ENCODE assay signal across 7 mouse cellular contexts in genomic region chr12:70975406-70975805, GRCm38 (mm10). TPM values are rescaled to one million over a fixed set of nuclear protein-coding genes. Genes with fewer than 3 reads are reported as not detected.
DNase-seq lines count a peak whose midpoint lies in the region; ATAC-seq and TF ChIP-seq lines count a peak whose summit lies in the region.

No protein-coding gene starts in this region.

- peaks cover 26% of the 10 kb centered on the region for H3K36me3 ChIP-seq in megakaryocyte, embryonic 14.5 days (replicated peaks; ENCODE audit: low read length)
- no peaks in the 10 kb centered on the region for H3K36me3 ChIP-seq in hindbrain, embryonic 16.5 days (ENCODE audit: control insufficient read depth, insufficient read depth, low read length)
- H3K36me3 ChIP-seq in myocyte (ENCODE audit: control insufficient read depth, insufficient read depth), result no peaks in the 10 kb centered on the region

- DNase-seq in embryo, embryonic 11 days, result peak; percentile 18
- DNase-seq in layer of hippocampus, adult 9-11 months, result no peak
- DNase-seq in urinary bladder, postnatal 25 days (ENCODE audit: low spot score), result no peak

- peak overlapping the region; percentile 97 for H3K27ac ChIP-seq in hindbrain, embryonic 16.5 days (ENCODE audit: low read depth, low read length)

- peaks cover 56% of the 10 kb centered on the region for H3K79me2 ChIP-seq in myocyte (ENCODE audit: control insufficient read depth, insufficient read depth)

- ATAC-seq in megakaryocyte, adult 5-6 weeks (ENCODE audit: poor library complexity, severe bottlenecking), result no peak
- ATAC-seq in hindbrain, embryonic 16.5 days, result no peak

- H3K4me1 ChIP-seq in megakaryocyte, embryonic 14.5 days, result peaks cover 18% of the 10 kb centered on the region
- H3K4me1 ChIP-seq in hindbrain, embryonic 16.5 days (ENCODE audit: control insufficient read depth, insufficient read depth, low read depth, low read length), result peaks cover 11% of the 10 kb centered on the region

- peak overlapping the region; percentile 62 for H3K4me2 ChIP-seq in hindbrain, embryonic 16.5 days (ENCODE audit: low read length)
- H3K4me2 ChIP-seq in myocyte (ENCODE audit: low read depth), result peak overlapping the region; percentile 97

- no peaks in the 10 kb centered on the region for H3K27me3 ChIP-seq in megakaryocyte, embryonic 14.5 days (replicated peaks)
- no peaks in the 10 kb centered on the region for H3K27me3 ChIP-seq in hindbrain, embryonic 16.5 days (replicated peaks; ENCODE audit: control insufficient read depth, insufficient read depth, low read length)
- no peaks in the 10 kb centered on the region for H3K27me3 ChIP-seq in myocyte (ENCODE audit: control insufficient read depth, insufficient read depth, insufficient read length)

- H3K9ac ChIP-seq in hindbrain, embryonic 16.5 days (ENCODE audit: low read depth, low read length), result peak overlapping the region; percentile 99

- peak overlapping the region; percentile 96 for H3K4me3 ChIP-seq in megakaryocyte, embryonic 14.5 days (replicated peaks)
- H3K4me3 ChIP-seq in hindbrain, embryonic 16.5 days (ENCODE audit: low read length), result peak overlapping the region; percentile 87
- peak overlapping the region; percentile 81 for H3K4me3 ChIP-seq in myocyte

- WGBS in hindbrain, embryonic 16.5 days, result 24% methylated on average over 10 of the region's 10 CpGs

- TF ChIP-seq POLR2A in myocyte (IDR thresholded peaks at IDR 0.05; ENCODE audit: insufficient read length, low read depth), result no peak

- no peaks in the 10 kb centered on the region for H3K9me3 ChIP-seq in megakaryocyte, embryonic 14.5 days
- H3K9me3 ChIP-seq in hindbrain, embryonic 16.5 days (ENCODE audit: control insufficient read depth, low read length), result no peaks in the 10 kb centered on the region

- peak overlapping the region; percentile 77 for H3ac ChIP-seq in myocyte (ENCODE audit: control insufficient read depth, insufficient read length)

TF ChIP-seq in myocyte, 11 proteins besides CTCF, POLR2A, EP300 and RAD21:
- TF ChIP-seq CEBPB (IDR thresholded peaks at IDR 0.05; ENCODE audit: insufficient read depth, poor library complexity, severe bottlenecking) (no peak), TCF3 (IDR thresholded peaks at IDR 0.05; ENCODE audit: insufficient read length, low read depth) (no peak), MAX (IDR thresholded peaks at IDR 0.05; ENCODE audit: low read depth) (no peak), REST (IDR thresholded peaks at IDR 0.05; ENCODE audit: insufficient read depth, insufficient read length) (no peak), E2F4 (IDR thresholded peaks at IDR 0.05; ENCODE audit: insufficient read depth) (no peak), TCF12 (IDR thresholded peaks at IDR 0.05; ENCODE audit: insufficient read depth, poor library complexity, severe bottlenecking) (no peak), MYOG (IDR thresholded peaks at IDR 0.05; ENCODE audit: control insufficient read depth in 1 of 3, insufficient read depth in 1 of 3, insufficient read length in 2 of 3, low read depth in 2 of 3) (no peak), SRF (IDR thresholded peaks at IDR 0.05; ENCODE audit: control insufficient read depth, insufficient read length, low read depth) (no peak)

RNA-seq across cellular contexts. Expression of gene Psma3, which starts 1.0 kb away (rescaled TPM):
- 6.6 and 16.5 TPM in 2 replicates for polyA plus RNA-seq in megakaryocyte, embryonic 14.5 days (2012; ENCODE audit: insufficient read depth, low replicate concordance)
- total RNA-seq in megakaryocyte, adult 5-6 weeks (2015), result 302 and 324 TPM in 2 replicates
- 246 and 252 TPM in 2 replicates for total RNA-seq in megakaryocyte, adult 5-6 weeks (2017)
- 489 and 503 TPM in 2 replicates for polyA plus RNA-seq in hindbrain, embryonic 16.5 days (2015; fragmentation: Nextera tagmentation; extraction: Ambion mirVana)
- 210 TPM for polyA plus RNA-seq in myocyte (2012; fragmentation: generic; extraction: Trizol)

RNA-seq across cellular contexts. Expression of gene Actr10, which starts 37.7 kb away (rescaled TPM):
- polyA plus RNA-seq in megakaryocyte, embryonic 14.5 days (2012; ENCODE audit: insufficient read depth, low replicate concordance), result 1.4 and 1.9 TPM in 2 replicates
- 109 and 153 TPM in 2 replicates for total RNA-seq in megakaryocyte, adult 5-6 weeks (2015)
- 54.0 and 81.4 TPM in 2 replicates for total RNA-seq in megakaryocyte, adult 5-6 weeks (2017)
- 172 and 196 TPM in 2 replicates for polyA plus RNA-seq in hindbrain, embryonic 16.5 days (2015; fragmentation: Nextera tagmentation; extraction: Ambion mirVana)
- 123 TPM for polyA plus RNA-seq in myocyte (2012; fragmentation: generic; extraction: Trizol)

RNA-seq across cellular contexts. Expression of gene Arid4a, which starts 40.4 kb away (rescaled TPM):
- 1.4 and 10.2 TPM in 2 replicates for polyA plus RNA-seq in megakaryocyte, embryonic 14.5 days (2012; ENCODE audit: insufficient read depth, low replicate concordance)
- 42.4 and 45.0 TPM in 2 replicates for total RNA-seq in megakaryocyte, adult 5-6 weeks (2015)
- 74.6 and 79.6 TPM in 2 replicates for total RNA-seq in megakaryocyte, adult 5-6 weeks (2017)
- polyA plus RNA-seq in hindbrain, embryonic 16.5 days (2015; fragmentation: Nextera tagmentation; extraction: Ambion mirVana), result 41.4 and 41.7 TPM in 2 replicates
- polyA plus RNA-seq in myocyte (2012; fragmentation: generic; extraction: Trizol), result 1.7 TPM

Comparison
In these comparisons a context has a peak if more than half of its experiments do, and no peak if none do; other contexts are left out.
1. RNA of gene Psma3, which starts 1.0 kb away (polyA plus RNA-seq): 489 to 503 TPM in hindbrain, embryonic 16.5 days and 210 TPM in myocyte (single experiment); 6.6 to 16.5 TPM in megakaryocyte, embryonic 14.5 days; every median in the first group is over 10 times any median in the second.
2. RNA of gene Actr10, which starts 37.7 kb away (polyA plus RNA-seq): 172 to 196 TPM in hindbrain, embryonic 16.5 days and 123 TPM in myocyte (single experiment); 1.4 to 1.9 TPM in megakaryocyte, embryonic 14.5 days; every median in the first group is over 10 times any median in the second.
3. Peak in every context shown above with its lines, with median percentiles within 50 percentile points of each other: H3K4me3 ChIP-seq.